Mouse (Mus musculus): Measurements from ENCODE around the gene Nr1h3.
A peak's percentile ranks its signal among the peaks of the same experiment; 100 is the strongest.

Gene Nr1h3

DNA sequence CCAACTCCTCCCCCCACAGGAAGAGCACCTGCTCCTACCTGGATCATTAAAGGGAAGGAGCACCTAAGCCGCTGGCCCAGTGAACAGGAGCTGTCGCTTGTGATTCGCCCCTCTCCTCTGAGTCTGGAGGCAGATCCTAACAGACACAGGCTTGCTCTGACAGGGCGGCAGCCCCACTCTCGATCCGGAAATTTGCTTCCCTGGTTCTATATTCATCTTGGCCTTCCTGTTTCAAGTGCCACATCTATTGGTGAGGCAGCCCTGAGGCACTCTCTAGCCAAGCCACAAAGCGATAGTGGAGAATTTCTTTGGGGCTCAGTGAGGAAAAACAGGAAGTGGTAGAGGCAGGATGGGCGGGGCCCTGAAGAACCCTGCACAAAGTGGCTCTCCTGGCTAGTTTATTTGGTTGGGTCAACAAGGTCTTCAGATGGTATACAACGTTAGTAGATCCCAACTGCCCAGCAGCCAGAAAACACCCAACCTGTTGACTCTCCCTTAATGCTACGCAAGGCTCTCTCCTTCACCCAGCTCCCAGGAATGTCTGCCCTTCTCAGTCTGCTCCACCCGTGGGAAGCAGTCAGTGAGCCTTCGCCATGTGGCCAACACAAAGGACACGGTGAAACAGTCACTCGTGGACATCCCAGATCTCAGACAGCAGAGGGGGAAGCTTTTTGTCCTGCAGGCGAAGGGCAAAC, 18.8 kb downstream of the Nr1h3 start, which contains the start of gene Madd:
TSS of gene Madd (minus strand) at position 127 of the 695 bp plus-strand sequence.
- peak; percentile 86 for DNase-seq (ENCODE audit: low spot score)

DNA sequence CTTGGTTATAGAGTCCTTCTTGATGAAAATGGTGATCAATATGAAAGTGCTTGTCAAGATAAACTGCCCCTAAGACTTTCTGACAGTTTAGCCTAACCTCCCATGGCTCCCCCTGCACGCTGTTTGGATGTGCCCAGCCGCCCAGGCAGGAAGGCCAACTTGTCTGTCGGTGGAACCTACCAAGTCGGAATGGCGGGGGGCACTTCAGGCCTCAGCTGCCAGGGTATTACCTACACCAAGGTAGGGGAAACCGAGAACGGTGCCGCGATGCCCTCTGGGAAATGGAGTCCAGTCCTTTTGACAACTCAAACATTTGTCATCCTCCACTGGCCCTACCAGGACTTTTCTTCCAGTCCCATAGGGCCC, 19.5 kb downstream of the Nr1h3 start:
- DNase-seq (ENCODE audit: low spot score) = peak; percentile 97

DNA sequence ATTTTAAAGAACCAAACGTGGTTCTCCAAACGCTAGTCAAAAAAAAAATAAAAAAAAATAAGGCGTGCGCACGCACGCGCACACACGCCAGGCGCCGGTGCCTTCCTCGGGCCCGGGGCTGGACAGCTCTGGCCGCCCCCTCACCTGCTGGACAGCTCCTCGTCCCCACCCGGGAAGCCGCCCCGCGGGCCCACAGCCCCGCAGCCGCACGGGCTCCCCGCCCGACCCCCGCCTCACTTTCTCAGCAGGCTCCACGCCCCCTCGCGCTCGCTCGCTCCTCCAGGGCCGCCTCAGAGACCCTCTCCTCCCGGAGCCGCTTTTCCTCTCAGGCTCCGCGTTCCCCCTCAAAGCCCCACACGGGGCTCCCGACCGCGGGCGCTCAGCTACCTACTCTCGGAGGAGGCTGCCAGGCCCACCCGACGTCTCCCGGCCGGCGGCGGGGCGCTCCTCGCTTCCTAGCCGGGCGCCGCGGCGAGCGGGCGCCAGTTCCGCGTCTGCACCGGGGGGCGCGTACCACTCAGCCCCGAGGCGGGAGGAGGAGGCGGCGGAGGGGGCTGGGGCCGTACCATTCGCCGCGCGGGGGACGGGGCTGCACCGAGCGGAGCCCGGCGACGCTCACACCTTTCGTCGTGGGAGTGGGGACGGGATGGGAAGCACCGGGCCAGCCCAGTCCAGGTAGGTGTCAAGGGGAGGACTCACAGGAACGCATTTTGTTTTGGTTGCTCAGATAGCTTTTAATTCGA, 20.1 kb downstream of the Nr1h3 start:
- peak; percentile 71 for DNase-seq (ENCODE audit: low spot score)

DNA sequence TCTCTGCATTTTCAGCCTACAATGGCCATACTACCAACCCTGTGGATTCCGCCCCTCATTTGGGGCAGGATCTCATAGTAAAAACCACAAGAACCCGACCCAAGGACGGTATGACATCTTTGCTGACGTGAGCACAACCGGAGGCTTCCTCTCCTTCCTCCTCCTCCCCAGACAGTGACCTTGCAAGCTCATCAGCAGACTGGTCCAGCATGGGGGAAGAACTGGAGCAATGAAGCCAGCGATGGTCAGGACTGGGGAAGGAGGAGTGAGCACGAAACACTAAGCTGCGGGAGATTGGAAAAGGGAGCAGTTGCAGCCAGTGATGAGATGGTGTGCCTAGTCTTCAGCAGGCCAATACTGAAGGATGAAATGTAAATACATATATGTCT, 20.6 kb downstream of the Nr1h3 start:
- DNase-seq (ENCODE audit: low spot score) = no peak

DNA sequence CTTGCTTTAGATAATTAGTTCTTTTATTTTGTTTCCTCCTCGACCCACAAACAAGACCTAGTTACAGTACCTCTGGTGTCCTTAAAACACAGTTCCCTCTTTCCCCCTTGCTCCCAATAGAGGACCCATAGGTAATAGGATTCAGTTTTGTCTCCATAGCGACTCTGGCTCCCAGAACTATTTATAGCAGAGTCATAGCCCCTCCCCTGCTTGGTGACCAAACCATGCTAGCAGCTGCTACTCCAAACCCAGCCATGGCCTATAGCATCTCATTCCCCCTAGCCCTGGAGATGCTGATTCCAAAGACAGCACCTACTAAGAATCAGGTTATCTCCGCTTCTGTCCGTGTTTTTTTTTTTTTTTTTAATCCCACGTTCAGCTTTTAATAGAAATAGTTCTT, 21.9 kb downstream of the Nr1h3 start:
- no peak for DNase-seq (ENCODE audit: low spot score)

DNA sequence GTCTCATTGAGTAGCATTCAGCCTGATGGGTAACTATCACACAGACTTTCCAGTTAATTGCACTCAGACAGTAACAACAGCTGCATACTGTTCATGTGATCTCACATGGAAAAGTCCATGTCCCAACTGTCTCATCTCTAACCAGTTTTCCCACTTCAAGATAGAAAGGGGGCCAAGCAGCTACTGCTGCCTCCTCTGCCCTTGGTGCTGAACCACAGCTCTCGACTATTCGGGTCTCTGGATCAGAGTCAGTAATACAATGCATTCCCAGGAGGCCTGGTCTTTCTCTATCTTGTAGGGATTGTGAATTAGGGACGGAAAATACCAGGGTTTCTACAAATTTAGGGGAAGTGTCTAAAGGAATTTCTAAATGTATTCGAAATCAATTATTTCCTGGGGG, 22.8 kb downstream of the Nr1h3 start:
- no peak for DNase-seq (ENCODE audit: low spot score)

DNA sequence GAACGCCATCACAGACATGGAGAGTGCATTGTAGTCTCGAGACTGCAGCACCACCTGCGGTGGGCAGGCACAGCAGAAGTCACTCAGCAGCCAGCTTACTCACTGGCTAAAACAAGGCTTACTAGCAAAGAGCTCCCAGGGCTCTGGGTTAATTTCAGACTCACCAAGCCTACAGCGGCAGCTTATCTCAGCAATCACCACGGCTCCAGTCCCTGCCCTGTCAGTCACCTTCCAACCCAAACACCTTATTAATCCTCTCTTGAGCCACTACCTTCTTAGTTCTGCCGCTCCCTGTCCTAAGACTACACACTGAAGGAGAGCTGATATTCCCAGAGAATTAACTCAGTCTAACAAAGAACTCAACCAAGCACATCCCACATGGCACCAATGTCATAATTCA, 26.4 kb downstream of the Nr1h3 start:
- DNase-seq (ENCODE audit: low spot score) = no peak

DNA sequence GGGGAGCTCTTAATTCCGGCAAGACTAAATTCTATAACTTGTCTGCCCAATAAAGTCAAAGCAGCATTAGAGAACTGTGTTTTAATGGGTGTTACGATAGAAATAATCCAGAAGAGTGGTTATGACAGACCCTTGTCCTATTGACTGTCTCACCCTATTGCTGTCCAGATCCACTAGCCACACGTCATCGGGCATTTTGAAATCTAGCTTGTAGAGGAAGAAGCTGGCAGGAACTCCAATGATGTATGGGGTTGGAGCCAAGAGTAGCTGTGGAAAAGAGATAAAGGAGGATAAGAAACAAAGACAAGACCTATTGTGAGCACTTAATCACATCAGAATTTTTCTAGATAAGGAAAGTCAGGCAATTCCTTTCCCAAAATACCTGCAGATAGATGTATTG, 27.1 kb downstream of the Nr1h3 start:
- DNase-seq (ENCODE audit: low spot score) = no peak

DNA sequence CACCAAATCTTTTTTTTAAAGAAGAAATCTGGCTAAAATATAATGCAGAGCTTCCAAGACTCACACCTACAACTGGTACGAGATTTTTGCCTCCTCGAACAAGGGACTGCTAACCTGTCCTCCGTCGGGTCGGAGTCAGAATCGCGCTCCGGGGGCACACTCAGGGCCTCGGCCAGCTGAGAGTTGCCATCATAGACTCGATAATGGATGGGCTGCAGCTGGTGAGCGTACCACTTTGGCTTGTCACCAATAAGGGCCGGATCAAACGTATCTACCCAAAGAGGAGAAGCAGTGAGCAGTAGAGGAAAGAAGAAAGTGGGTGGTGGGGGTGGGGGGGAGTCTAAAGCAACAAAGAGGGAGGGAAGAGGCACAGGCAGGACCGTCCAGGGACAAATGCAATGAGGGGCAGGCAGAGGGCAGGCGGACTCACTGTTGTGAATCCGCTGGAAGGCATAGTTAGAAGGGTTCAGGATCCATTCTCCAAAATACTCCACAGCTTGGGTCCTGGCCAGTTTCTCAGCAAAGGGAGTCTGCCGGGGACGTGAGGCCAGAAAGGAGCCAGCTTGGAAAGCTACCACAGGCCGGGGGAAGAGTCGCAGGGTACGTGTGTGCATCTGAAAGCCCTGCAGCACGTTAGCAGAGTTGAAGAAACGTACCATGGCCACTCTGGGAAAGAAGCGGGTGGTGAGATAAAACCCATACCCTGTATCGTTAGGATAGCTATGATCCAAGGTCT, 32.9 kb downstream of the Nr1h3 start:
- DNase-seq (ENCODE audit: low spot score) = no peak

DNA sequence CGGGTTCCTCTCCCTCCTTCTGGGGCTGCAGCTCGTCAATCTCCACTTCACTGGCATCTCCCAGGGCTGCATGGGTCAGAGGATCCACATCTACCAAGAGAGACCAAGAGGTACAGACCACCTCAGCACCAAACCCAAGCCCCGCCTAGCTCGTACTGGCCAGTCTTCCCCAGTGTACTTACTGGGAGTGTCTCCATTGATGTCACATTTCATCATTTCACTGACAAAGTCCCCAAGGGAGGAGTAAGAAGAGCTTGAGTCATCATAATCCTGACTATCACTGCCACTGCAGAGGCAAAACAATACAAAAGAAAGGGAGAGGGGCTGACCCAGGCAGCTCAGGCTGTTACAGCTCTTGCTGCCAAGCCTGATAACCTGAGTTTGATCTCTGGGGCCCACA, 35.0 kb downstream of the Nr1h3 start:
- DNase-seq (ENCODE audit: low spot score) = no peak

DNA sequence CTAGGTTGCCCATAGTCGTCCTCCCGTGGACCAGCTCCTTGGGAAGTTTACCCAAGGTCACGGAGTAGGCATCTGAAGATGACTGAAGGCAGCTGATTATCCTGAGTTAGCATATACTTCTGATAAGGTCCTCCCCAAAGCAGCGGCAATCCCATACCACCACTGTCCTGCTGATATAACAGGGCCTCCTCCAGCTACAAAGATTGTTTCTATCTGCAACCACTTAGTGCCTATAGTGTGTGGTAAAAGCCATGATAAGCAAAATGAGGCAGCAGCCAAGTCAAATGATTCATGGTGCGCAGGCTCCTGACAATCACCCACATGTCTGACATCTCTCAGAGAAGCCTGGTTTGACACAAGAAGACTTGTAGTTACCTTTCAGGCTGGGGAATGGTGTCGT, 37.6 kb downstream of the Nr1h3 start:
- no peak for DNase-seq (ENCODE audit: low spot score)

DNA sequence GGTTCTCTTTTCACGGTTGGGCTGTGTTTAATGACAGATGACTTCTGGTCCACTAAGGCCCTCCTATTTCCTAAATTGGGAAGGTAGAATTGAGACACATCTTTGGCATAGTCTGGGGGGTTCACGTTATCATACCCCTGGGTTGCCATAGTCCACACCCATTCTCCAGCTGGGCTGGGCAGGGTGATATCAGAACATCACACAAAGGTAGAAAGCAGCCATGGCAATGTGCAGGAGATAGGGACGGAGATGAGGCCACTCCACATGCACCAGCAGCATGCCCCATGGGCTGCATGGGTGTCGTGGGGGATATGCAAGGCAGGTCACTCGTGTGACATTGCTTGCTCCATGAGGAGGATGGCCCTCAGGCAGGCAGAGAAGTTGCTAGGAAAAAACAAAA, 39.1 kb downstream of the Nr1h3 start:
- no peak for DNase-seq (ENCODE audit: low spot score)

DNA sequence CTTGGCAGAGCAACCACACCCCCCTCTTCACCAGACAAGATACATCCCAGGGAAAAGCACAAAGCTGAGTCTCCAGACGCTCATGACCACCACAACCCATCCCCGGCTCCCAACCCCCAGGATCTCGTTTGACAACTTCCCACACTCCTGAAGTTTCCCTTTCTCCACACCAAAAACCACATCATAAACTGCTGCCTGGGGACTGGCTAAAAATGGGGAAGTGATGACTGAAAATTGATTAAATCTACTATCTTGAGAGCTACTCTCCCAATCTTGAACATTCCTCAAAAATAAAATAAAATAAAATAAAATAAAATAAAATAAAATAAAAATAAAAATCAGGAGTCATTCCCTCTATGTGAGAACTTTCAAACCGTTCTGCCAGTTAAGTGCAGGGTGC, 39.7 kb downstream of the Nr1h3 start:
- no peak for DNase-seq (ENCODE audit: low spot score)

DNA sequence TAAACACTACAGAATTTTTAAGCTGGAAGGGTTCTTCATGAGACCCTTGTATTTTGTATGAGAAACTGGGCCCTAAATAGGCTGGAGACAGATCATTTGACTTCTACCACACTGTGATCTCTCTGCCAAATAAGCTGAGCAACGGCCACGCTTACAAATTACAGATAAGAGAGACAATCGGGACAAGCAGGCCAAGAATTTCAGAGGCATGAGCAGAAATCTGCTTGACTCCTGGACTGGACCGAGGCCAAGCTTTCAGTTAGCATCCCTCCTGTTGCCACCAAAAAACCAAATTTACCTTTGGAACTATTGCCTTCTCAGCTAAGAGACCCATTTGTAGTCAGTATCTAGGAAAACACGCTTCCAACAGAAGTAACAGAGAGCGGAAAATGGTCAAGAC, 42.0 kb downstream of the Nr1h3 start:
- no peak for DNase-seq (ENCODE audit: low spot score)

DNA sequence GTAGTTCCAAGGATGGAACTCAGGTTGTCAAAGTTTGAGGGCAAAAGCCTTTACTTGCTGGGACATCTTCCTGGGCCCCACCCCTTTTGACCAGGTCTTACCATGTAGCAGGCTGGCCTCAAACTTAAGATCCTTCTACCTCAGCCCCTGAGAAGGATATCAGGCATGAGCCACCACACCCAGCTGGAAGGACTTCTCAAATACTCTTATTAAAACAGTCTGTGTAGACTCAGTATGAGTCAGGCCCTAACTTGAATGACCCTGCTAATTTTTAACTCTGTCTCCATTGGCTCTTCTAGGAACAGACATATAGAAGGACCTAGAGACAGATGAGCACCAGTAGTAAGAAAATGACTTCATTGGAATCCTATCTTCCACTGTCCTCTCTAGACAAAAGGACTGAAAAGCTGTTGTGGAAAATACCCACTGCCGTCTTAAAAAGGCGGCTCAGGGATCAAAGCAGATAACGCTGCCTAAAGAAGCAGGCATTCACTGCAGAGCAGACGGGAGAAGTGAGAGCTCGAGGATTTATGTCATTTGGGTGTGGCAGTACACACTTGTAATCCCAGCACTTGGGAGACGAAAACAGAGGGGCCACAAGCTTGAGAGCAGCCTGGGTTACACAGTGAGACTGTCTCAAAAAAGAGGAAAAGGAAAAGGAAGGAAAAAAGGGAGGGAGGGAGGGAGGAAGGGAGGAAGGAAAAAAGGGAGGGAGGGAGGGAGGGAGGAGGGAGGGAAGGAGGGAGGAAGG, 45.5 kb downstream of the Nr1h3 start:
- DNase-seq (ENCODE audit: low spot score) = peak; percentile 14

DNA sequence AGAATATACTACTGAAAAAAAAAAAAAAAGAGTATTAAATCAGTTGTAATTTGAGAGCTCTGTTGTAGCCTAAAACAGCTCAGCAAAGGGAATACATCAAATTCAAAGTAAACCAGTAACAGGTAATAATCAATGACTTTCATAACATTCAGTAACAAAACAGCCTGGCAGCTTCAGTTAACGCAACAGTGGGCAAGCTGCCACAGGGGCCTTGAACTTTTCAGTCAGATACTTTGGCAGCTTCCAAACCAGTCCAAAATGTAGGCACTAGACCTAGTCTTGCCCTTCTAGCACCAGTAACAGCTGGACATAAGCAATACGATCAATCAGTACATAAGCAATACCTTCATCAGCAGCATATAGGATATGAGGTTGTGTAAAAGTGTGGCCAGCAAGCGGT, 48.5 kb downstream of the Nr1h3 start:
- DNase-seq (ENCODE audit: low spot score) = no peak

DNA sequence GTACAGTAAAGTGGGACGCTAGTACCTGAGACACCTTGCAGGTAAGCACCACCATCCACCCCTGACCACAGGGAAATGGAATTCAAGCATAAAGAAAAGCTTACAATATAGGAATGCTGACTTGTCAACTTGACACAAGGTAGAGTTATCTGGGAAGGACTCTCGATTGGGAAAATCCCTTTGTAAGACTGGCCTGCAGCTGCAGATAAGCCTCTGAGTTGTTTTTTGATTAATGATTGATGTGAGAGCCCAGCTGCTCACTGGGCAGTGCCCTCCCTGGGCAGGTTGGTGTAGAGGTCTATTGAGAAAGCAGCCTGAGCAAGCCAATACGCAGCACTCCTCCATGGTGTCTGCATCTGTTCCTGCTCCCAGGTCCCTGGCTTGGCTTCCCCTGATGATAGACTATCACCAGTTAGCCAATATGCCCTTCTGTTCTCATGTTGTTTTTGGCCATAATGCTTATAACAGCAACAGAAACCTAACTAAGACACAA, 49.7 kb downstream of the Nr1h3 start:
- no peak for DNase-seq (ENCODE audit: low spot score)

DNA sequence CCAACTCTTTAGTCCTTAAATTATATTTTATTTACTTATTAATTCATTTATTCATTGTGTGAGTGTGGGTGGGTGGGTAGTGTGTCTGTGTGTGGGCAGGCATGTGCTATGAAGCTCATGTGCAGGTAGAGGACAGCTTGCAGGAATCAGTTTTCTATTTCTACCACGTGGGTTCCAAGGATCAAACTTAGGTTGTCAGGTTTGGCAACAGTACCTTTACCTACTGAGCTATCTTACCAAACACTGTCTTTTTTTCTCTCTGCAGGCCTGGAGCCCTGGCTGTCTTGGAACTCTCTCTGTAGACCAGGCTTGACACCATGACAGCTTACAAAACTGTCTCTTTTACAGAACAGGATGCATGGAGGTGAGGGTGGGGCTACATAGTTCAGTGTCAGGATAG, 51.3 kb downstream of the Nr1h3 start:
- DNase-seq (ENCODE audit: low spot score) = no peak

DNA sequence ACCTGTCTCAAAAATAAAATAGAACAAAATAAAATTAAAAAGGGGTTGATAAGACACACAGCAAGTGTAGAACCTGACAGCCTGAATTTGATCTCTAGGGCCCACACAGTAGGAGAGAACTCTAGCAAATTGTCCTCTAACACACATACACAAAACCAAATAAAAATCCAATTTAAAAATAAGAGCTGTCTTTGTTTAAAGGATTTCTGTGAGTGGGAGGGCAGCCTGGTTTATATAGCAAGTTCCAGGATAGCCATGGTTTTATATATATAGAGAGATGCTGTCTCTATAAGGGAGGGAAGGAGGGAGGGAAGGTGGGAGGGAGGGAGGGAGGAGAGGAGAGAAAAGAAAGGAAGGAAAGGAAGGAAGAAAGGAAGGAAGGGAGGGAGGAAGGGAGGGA, 54.5 kb downstream of the Nr1h3 start:
- DNase-seq (ENCODE audit: low spot score) = no peak

DNA sequence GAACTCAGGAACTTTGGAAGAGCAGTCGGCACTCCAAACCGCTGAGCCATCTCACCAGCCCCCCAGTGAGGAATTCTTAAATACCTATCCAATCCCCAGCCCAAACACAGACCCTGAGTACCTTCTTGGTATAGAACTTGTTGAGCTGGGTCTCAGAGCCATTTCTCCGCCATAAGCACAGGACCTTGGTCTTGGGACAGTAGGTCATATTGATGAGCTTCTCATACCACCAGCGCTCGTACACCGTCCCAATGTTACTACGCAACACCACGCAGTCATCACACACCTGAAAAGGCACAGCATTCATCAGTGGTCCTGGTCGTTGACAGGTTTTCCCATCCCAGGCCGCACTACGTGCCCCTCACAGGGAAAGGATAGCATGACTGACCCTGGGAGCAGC, 59.2 kb downstream of the Nr1h3 start:
- no peak for DNase-seq (ENCODE audit: low spot score)

DNA sequence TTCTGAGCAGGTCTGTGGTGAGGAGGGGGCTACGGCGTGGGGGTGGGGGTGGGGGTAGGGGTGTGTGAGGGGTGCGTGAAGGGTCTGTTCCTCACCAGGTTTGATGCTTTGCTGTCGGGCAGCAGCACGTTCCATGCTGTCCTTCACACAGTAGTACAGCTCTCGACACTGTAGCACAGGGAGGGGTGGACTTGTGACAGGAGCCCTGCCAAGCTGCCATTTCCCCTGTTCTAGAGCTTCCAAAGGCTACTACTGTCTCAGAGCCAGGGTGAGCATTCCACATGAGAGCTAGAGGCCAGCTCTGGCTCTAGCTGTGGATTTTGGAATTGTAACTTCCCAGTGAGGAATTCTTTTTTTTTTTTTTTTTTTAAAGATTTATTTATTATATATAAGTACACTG, 59.7 kb downstream of the Nr1h3 start:
- DNase-seq (ENCODE audit: low spot score) = no peak

DNA sequence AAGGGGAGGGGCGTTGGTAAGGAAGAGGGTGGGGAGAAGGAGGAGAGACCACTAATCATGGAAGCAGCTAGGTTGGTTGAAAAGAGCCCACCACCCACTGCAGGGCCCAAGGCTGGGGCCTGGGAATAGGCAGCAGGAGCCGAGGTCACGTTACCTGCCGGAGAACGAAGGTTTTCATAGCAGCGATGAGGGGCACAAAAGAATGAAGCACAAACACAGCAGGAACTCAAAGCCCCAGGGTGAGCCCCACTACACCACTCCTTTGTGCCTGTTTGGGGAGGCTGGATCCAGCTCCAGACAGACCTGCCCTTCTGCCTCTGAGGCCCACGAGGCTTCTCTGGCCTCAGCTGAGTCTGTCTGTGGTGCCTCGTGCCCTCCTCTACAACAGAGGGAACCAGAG, 62.9 kb downstream of the Nr1h3 start:
- DNase-seq (ENCODE audit: low spot score) = no peak
